Comparison of ENCODE assay signal across 8 mouse cellular contexts in the genomic region with DNA sequence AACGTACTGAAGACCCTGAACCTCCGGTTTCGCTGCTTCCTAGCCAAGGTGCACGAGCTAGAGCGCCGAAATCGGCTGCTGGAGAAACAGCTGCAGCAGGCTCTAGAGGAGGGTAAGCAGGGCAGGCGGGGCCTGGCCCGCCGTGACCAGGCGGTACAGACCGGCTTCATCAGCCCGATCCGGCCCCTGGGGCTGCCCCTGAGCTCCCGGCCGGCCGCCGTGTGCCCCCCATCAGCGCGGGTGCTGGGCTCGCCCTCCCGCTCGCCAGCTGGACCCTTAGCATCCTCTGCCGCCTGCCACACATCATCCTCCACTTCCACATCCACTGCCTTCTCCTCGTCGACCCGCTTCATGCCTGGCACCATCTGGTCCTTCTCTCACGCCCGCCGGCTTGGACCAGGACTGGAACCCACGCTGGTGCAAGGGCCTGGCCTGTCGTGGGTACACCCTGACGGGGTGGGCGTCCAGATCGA. TPM values are rescaled to one million over a fixed set of nuclear protein-coding genes. Genes with fewer than 3 reads are reported as not detected.
A peak's percentile ranks its signal among the peaks of the same experiment; 100 is the strongest.
DNase-seq lines count a peak whose midpoint lies in the region; ATAC-seq and TF ChIP-seq lines count a peak whose summit lies in the region.

No protein-coding gene starts in this region.

- peaks cover 18% of the 10 kb centered on the region for H3K36me3 ChIP-seq in heart, embryonic 11.5 days (ENCODE audit: control insufficient read depth, insufficient read depth, low read length)
- peaks cover 24% of the 10 kb centered on the region for H3K36me3 ChIP-seq in ES-Bruce4 (ENCODE audit: control insufficient read depth, insufficient read depth, low read length, poor library complexity, severe bottlenecking)
- peaks cover 62% of the 10 kb centered on the region for H3K36me3 ChIP-seq in hindbrain, embryonic 10.5 days
- H3K36me3 ChIP-seq in liver, postnatal 0 days (replicated peaks; ENCODE audit: insufficient read depth, low read length) = peaks cover 26% of the 10 kb centered on the region

- peak; percentile 62 for ATAC-seq in heart, embryonic 11.5 days (replicated peaks; ENCODE audit: insufficient number of reproducible peaks, low FRiP score, low TSS enrichment)
- ATAC-seq in liver, postnatal 0 days = peak; percentile 72

- no peaks in the 10 kb centered on the region for H3K9me3 ChIP-seq in heart, embryonic 11.5 days (replicated peaks; ENCODE audit: control insufficient read depth, low read length)
- H3K9me3 ChIP-seq in ES-Bruce4 (replicated peaks; ENCODE audit: control insufficient read depth, insufficient read depth, low read length, poor library complexity, severe bottlenecking) = no peaks in the 10 kb centered on the region
- no peaks in the 10 kb centered on the region for H3K9me3 ChIP-seq in hindbrain, embryonic 10.5 days
- H3K9me3 ChIP-seq in liver, postnatal 0 days (ENCODE audit: low read length) = no peaks in the 10 kb centered on the region

- no peak for TF ChIP-seq CTCF in ES-Bruce4 (IDR thresholded peaks at IDR 0.05; ENCODE audit: low read depth, low read length)
- TF ChIP-seq CTCF in liver, postnatal 0 days (IDR thresholded peaks at IDR 0.05; ENCODE audit: low read depth) = no peak

- no peak for TF ChIP-seq EP300 in ES-Bruce4 (IDR thresholded peaks at IDR 0.05; ENCODE audit: insufficient read depth, low read depth, low read length)
- no peak for TF ChIP-seq EP300 in liver, postnatal 0 days (IDR thresholded peaks at IDR 0.05; ENCODE audit: low read depth)

- 2% methylated on average over 34 of the region's 35 CpGs for WGBS in heart, embryonic 11.5 days (ENCODE audit: insufficient replicate concordance)
- 2% methylated on average over 35 of the region's 35 CpGs for WGBS in hindbrain, embryonic 10.5 days
- whole genome bisulfite sequencing in liver, postnatal 0 days (ENCODE audit: insufficient replicate concordance) = 3% methylated on average over 35 of the region's 35 CpGs

- H3K27me3 ChIP-seq in heart, embryonic 11.5 days (ENCODE audit: control insufficient read depth, insufficient read depth, low read length) = no peaks in the 10 kb centered on the region
- no peaks in the 10 kb centered on the region for H3K27me3 ChIP-seq in ES-Bruce4 (ENCODE audit: control insufficient read depth, insufficient read depth, low read length, poor library complexity, severe bottlenecking)
- no peaks in the 10 kb centered on the region for H3K27me3 ChIP-seq in hindbrain, embryonic 10.5 days (ENCODE audit: insufficient read depth, poor library complexity, severe bottlenecking)
- no peaks in the 10 kb centered on the region for H3K27me3 ChIP-seq in liver, postnatal 0 days (ENCODE audit: insufficient read depth, low read length)

- TF ChIP-seq POLR2A in ES-Bruce4 (IDR thresholded peaks at IDR 0.05; ENCODE audit: insufficient read depth, low read length) = no peak

- peak overlapping the region; percentile 82 for H3K4me3 ChIP-seq in heart, embryonic 11.5 days (ENCODE audit: low read depth, low read length)
- peak overlapping the region; percentile 59 for H3K4me3 ChIP-seq in ES-Bruce4 (ENCODE audit: low read depth, low read length)
- H3K4me3 ChIP-seq in hindbrain, embryonic 10.5 days = peak overlapping the region; percentile 87
- peak overlapping the region; percentile 92 for H3K4me3 ChIP-seq in liver, postnatal 0 days (ENCODE audit: low read depth, low read length)

- H3K27ac ChIP-seq in heart, embryonic 11.5 days (ENCODE audit: low read depth, low read length) = peak overlapping the region; percentile 86
- peak overlapping the region; percentile 12; the same call in 1 of the 2 replicates for H3K27ac ChIP-seq in ES-Bruce4 (ENCODE audit: insufficient read depth, low read length)
- peak overlapping the region; percentile 94 for H3K27ac ChIP-seq in hindbrain, embryonic 10.5 days
- peak overlapping the region; percentile 84 for H3K27ac ChIP-seq in liver, postnatal 0 days (ENCODE audit: low read depth)

- H3K4me2 ChIP-seq in heart, embryonic 11.5 days = peak overlapping the region; percentile 94
- peak overlapping the region; percentile 98 for H3K4me2 ChIP-seq in liver, postnatal 0 days (ENCODE audit: low read depth, low read length)

- DNase-seq in heart, postnatal 25 days (ENCODE audit: low spot score) = no peak
- DNase-seq in cerebellum, postnatal 25 days = peak; percentile 66 to 67
- no peak for DNase-seq in hindbrain, embryonic 10.5 days (ENCODE audit: low spot score)
- DNase-seq in liver, postnatal 0 days = no peak
- DNase-seq in urinary bladder, adult 18-20 months (ENCODE audit: low spot score in 2 of 2) = no peak
- no peak for DNase-seq in right cerebral cortex, adult 18-20 months

- intact Hi-C loops in heart, postnatal 25 days (cut with DNase I) = loop anchor here (5.0 kb wide), 1 partner anchor 127 kb away; no protein-coding TSS in a partner anchor

- peak overlapping the region; percentile 86 for H3K9ac ChIP-seq in heart, embryonic 11.5 days (ENCODE audit: low read depth, low read length)
- H3K9ac ChIP-seq in ES-Bruce4 (ENCODE audit: low read depth, poor library complexity, severe bottlenecking) = peak overlapping the region; percentile 39
- H3K9ac ChIP-seq in liver, postnatal 0 days (replicated peaks) = peak overlapping the region; percentile 92

- H3K4me1 ChIP-seq in heart, embryonic 11.5 days (ENCODE audit: control insufficient read depth, insufficient read depth, low read length) = peaks cover 40% of the 10 kb centered on the region
- peaks cover 3% of the 10 kb centered on the region for H3K4me1 ChIP-seq in ES-Bruce4 (ENCODE audit: control insufficient read depth, insufficient read depth, low read length)
- peaks cover 59% of the 10 kb centered on the region for H3K4me1 ChIP-seq in hindbrain, embryonic 10.5 days (replicated peaks)
- H3K4me1 ChIP-seq in liver, postnatal 0 days (ENCODE audit: insufficient read depth) = peaks cover 31% of the 10 kb centered on the region

RNA-seq across cellular contexts. Expression of gene Iffo1, which starts 0.5 kb away (rescaled TPM):
- polyA plus RNA-seq in heart, embryonic 11.5 days (2014; fragmentation: Nextera tagmentation; extraction: Ambion mirVana) = 6.7 and 11.0 TPM in 2 replicates
- total RNA-seq in heart, postnatal 25 days (2021) = 10 to 100 TPM in 1 of 2 experiments, 1 to 10 TPM in 1; 7.1 to 12.0 TPM
- 8.3 and 9.9 TPM in 2 replicates for polyA plus RNA-seq in ES-Bruce4 (2011; ENCODE audit: insufficient read depth, insufficient read length, low read depth, missing spikeins)
- polyA plus RNA-seq in hindbrain, embryonic 10.5 days (2016; fragmentation: Nextera tagmentation; extraction: Ambion mirVana) = 12.5 and 18.3 TPM in 2 replicates
- polyA plus RNA-seq in liver, postnatal 0 days (2015; fragmentation: Nextera tagmentation; extraction: Ambion mirVana) = 4.2 and 4.8 TPM in 2 replicates

RNA-seq across cellular contexts. Expression of gene Nop2, which starts 13.8 kb away (rescaled TPM):
- 50.7 and 52.9 TPM in 2 replicates for polyA plus RNA-seq in heart, embryonic 11.5 days (2014; fragmentation: Nextera tagmentation; extraction: Ambion mirVana)
- 10 to 100 TPM; 19.4 to 20.0 TPM for total RNA-seq in heart, postnatal 25 days (2021)
- 75.1 and 78.4 TPM in 2 replicates for polyA plus RNA-seq in ES-Bruce4 (2011; ENCODE audit: insufficient read depth, insufficient read length, low read depth, missing spikeins)
- 67.6 and 83.8 TPM in 2 replicates for polyA plus RNA-seq in hindbrain, embryonic 10.5 days (2016; fragmentation: Nextera tagmentation; extraction: Ambion mirVana)
- polyA plus RNA-seq in liver, postnatal 0 days (2015; fragmentation: Nextera tagmentation; extraction: Ambion mirVana) = 23.2 and 24.8 TPM in 2 replicates

RNA-seq across cellular contexts. Expression of gene Gapdh, which starts 20.8 kb away (rescaled TPM):
- polyA plus RNA-seq in heart, embryonic 11.5 days (2014; fragmentation: Nextera tagmentation; extraction: Ambion mirVana) = 4,443 and 4,472 TPM in 2 replicates
- total RNA-seq in heart, postnatal 25 days (2021) = 1,000 to 10,000 TPM; 4,843 to 4,911 TPM
- polyA plus RNA-seq in ES-Bruce4 (2011; ENCODE audit: insufficient read depth, insufficient read length, low read depth, missing spikeins) = 933 and 990 TPM in 2 replicates
- polyA plus RNA-seq in hindbrain, embryonic 10.5 days (2016; fragmentation: Nextera tagmentation; extraction: Ambion mirVana) = 2,613 and 2,865 TPM in 2 replicates
- polyA plus RNA-seq in liver, postnatal 0 days (2015; fragmentation: Nextera tagmentation; extraction: Ambion mirVana) = 1,355 and 1,565 TPM in 2 replicates

RNA-seq across cellular contexts. Expression of gene Ncapd2, which starts 46.0 kb away (rescaled TPM):
- 82.3 and 84.0 TPM in 2 replicates for polyA plus RNA-seq in heart, embryonic 11.5 days (2014; fragmentation: Nextera tagmentation; extraction: Ambion mirVana)
- total RNA-seq in heart, postnatal 25 days (2021) = 10 to 100 TPM; 21.9 to 26.8 TPM
- polyA plus RNA-seq in ES-Bruce4 (2011; ENCODE audit: insufficient read depth, insufficient read length, low read depth, missing spikeins) = 383 and 401 TPM in 2 replicates
- 199 and 233 TPM in 2 replicates for polyA plus RNA-seq in hindbrain, embryonic 10.5 days (2016; fragmentation: Nextera tagmentation; extraction: Ambion mirVana)
- 33.5 and 39.1 TPM in 2 replicates for polyA plus RNA-seq in liver, postnatal 0 days (2015; fragmentation: Nextera tagmentation; extraction: Ambion mirVana)

RNA-seq across cellular contexts. Expression of gene Mrpl51, which starts 46.1 kb away (rescaled TPM):
- polyA plus RNA-seq in heart, embryonic 11.5 days (2014; fragmentation: Nextera tagmentation; extraction: Ambion mirVana) = 226 and 234 TPM in 2 replicates
- 100 to 1,000 TPM; 308 to 324 TPM for total RNA-seq in heart, postnatal 25 days (2021)
- 113 TPM in 2 replicates for polyA plus RNA-seq in ES-Bruce4 (2011; ENCODE audit: insufficient read depth, insufficient read length, low read depth, missing spikeins)
- polyA plus RNA-seq in hindbrain, embryonic 10.5 days (2016; fragmentation: Nextera tagmentation; extraction: Ambion mirVana) = 206 and 213 TPM in 2 replicates
- polyA plus RNA-seq in liver, postnatal 0 days (2015; fragmentation: Nextera tagmentation; extraction: Ambion mirVana) = 210 and 215 TPM in 2 replicates

Comparison
In these comparisons a context has a peak if more than half of its experiments do, and no peak if none do; other contexts are left out.
1. H3K27ac ChIP-seq: peak in every context shown above with its lines; median percentile 94 in hindbrain, embryonic 10.5 days; 86 in heart, embryonic 11.5 days; 84 in liver, postnatal 0 days; 12 in ES-Bruce4.
2. H3K9ac ChIP-seq: peak in every context shown above with its lines; median percentile 92 in liver, postnatal 0 days; 86 in heart, embryonic 11.5 days; 39 in ES-Bruce4.
3. DNase-seq: peak in cerebellum, postnatal 25 days (2 of 2); none in heart, postnatal 25 days (single experiment), hindbrain, embryonic 10.5 days (single experiment), liver, postnatal 0 days (single experiment), urinary bladder, adult 18-20 months (0 of 2) and right cerebral cortex, adult 18-20 months (single experiment).
4. Peak in every context shown above with its lines, with median percentiles within 50 percentile points of each other: H3K4me3 ChIP-seq.